Mouse (Mus musculus): ENCODE results near the gene Sh3rf1.

DNA sequence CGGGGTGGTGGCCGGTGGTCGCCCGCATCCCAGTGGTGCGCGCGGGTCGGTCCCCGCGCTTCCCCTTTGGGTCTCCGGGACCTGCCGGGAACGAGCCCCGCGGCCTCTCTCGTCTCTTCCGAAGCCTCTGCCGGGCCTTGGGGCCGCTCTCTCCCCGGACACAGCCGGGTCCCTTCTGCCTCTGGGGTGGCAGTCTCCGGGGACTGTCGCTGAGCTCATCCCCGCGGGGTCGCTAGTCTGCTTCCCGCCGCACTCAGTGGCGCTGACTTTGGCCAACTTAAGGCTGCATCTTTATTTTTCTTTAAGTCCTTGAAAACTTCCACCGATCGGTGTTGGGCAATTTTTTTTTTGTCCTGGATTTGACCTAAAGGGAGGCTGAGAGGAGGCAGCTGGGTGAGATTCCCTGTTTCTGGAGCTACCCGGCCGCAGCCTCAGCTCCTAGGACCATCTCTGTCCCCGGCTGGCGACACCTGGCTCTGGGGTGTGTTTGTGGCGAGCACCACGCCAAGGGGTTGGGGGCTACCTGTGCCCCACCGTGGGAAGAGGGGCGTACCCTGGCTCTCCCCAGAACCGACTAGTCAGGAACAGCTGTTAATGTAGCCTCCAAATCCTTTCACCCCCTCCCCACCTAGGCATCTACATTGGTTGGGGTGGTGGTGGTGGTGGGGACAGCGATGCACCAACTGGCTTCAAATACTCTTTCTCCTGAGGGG, 864 bp downstream of the Sh3rf1 start:
- no peak for TF ChIP-seq CTCF (IDR thresholded peaks at IDR 0.05; ENCODE audit: extremely low read depth, insufficient read depth, low read length)
- TF ChIP-seq POLR2A (IDR thresholded peaks at IDR 0.05; ENCODE audit: extremely low read depth, insufficient read depth, low read length) = no peak

Measured in cortical plate, adult 2 months (tissue).